Mouse (Mus musculus): Measurements from ENCODE around the gene Dnah17. TPM values are rescaled to one million over a fixed set of nuclear protein-coding genes. Genes with fewer than 3 reads are reported as not detected.

Gene Dnah17
- total and polyA plus RNA-seq, 2 experiments from 2014 or later = 0.17 to 0.62 TPM

DNA sequence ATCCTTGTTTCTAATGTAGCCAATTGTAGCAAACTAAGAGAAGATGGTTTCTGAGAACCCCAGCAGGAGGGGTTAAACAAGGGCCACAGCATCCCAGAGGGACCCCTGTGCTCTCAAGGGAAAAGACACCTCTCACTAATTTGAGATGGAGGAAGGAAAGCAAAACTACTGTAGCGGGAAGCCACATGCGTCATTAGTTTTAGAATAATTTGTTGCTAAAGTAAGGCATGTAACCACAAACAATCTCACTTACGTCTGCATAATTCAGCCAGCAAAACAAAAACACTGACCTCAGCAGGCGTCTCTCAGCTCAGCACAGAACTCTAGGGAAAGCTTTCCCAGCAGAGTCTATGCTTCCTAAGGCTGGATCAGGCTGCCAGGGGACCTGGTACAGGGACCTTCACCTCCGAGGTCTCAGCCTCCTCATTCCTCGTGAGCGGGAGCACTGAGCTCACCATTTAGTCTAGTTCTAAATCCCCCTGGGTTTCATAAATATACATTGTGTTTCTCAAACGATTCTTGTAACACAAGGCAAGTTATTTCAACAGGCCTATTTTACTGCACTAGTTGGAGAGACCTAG lies 26.1 kb upstream of the Dnah17 start:
- H3K9ac ChIP-seq = no peak overlapping the region
- no peak for DNase-seq
- H3K4me3 ChIP-seq (ENCODE audit: low read depth, low read length) = no peak overlapping the region
- H3K27ac ChIP-seq (ENCODE audit: low read depth, low read length) = no peak overlapping the region
- no peaks in the 10 kb centered on the region for H3K27me3 ChIP-seq (ENCODE audit: insufficient read depth, low read length)
- WGBS = 53% methylated on average over 8 of the region's 8 CpGs
- no peak overlapping the region for H3K4me2 ChIP-seq (ENCODE audit: low read depth)
- TF ChIP-seq CTCF (IDR thresholded peaks at IDR 0.05; ENCODE audit: low read depth) = no peak
- no peaks in the 10 kb centered on the region; the same call in 1 of the 2 replicates for H3K36me3 ChIP-seq (ENCODE audit: insufficient read depth)
- no peak for ATAC-seq
- no peaks in the 10 kb centered on the region; the same call in 1 of the 2 replicates for H3K9me3 ChIP-seq (ENCODE audit: low read length)
- H3K4me1 ChIP-seq (ENCODE audit: insufficient read depth) = no peaks in the 10 kb centered on the region

DNA sequence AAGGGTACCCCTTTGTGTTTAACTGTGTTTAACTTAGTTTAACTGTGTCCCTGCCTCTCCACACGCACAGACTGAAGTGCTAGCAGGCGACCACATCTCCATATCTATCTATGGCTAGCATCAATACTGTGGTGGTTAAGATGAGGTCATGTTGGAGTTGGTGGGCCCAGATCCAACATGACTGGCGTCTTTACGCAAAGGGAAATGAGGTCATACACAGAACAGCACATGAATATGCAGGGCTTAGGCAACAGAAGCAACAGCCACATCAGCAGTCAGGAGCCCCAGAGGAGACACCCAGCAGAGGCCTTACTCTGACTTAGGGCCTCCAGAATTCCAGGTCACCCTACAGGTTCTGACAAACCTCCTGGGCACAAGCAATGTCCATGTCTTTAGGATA lies 22.5 kb upstream of the Dnah17 start:
- no peaks in the 10 kb centered on the region; the same call in 1 of the 2 replicates for H3K9me3 ChIP-seq (ENCODE audit: low read length)
- ATAC-seq (no peak), DNase-seq (no peak)
- H3K4me1 ChIP-seq (ENCODE audit: insufficient read depth) = peaks cover 4% of the 10 kb centered on the region; the same call in 1 of the 2 replicates
- 64% methylated on average over 4 of the region's 4 CpGs for WGBS
- no peak overlapping the region for H3K4me2 ChIP-seq (ENCODE audit: low read depth)
- no peak overlapping the region for H3K27ac ChIP-seq (ENCODE audit: low read depth, low read length)
- no peaks in the 10 kb centered on the region for H3K27me3 ChIP-seq (ENCODE audit: insufficient read depth, low read length)
- H3K36me3 ChIP-seq (ENCODE audit: insufficient read depth) = no peaks in the 10 kb centered on the region; the same call in 1 of the 2 replicates
- no peak overlapping the region for H3K9ac ChIP-seq
- no peak overlapping the region for H3K4me3 ChIP-seq (ENCODE audit: low read depth, low read length)
- no peak for TF ChIP-seq CTCF (IDR thresholded peaks at IDR 0.05; ENCODE audit: low read depth)

DNA sequence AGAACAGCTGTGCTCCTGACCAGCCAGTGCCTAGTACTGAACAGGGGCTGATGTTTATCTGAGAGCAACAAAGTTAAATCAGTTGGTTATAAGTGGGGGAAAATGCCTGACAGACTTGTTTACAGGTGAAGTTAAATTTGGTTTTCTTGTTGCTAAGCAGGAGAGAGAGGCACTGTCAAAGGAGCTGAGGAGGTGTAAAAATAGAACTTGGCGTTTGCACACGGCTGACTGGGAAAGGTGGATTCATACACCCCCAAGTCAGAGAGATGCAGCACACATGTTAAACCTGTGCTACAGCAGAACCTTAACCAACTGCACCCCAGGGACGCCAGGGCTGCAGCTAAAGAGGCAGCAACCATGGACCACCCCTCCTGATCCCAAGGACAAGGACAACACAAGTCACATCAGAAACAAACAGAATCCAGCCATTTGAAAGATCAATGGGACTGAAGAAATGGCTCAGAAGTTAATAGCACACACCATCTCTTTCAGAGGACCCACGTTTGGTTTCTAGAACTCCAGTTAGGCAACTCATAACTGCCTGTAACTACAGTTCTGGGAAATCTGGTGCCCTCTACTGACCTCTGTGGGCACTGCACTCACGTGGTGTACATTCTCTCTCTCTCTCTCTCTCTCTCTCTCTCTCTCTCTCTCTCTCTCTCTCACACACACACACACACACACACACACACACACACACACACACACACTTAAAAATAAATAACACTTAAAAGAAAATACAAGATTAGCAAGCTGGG lies 21.2 kb upstream of the Dnah17 start:
- TF ChIP-seq CTCF (IDR thresholded peaks at IDR 0.05; ENCODE audit: low read depth) = peak; percentile 23; the same call in 1 of the 2 replicates
- WGBS = 81% methylated on average over 5 of the region's 5 CpGs
- no peaks in the 10 kb centered on the region for H3K27me3 ChIP-seq (ENCODE audit: insufficient read depth, low read length)
- H3K36me3 ChIP-seq (ENCODE audit: insufficient read depth) = no peaks in the 10 kb centered on the region; the same call in 1 of the 2 replicates
- ATAC-seq (no peak), DNase-seq (peak; percentile 19)
- H3K4me1 ChIP-seq (ENCODE audit: insufficient read depth) = peaks cover 4% of the 10 kb centered on the region; the same call in 1 of the 2 replicates
- H3K9me3 ChIP-seq (ENCODE audit: low read length) = no peaks in the 10 kb centered on the region; the same call in 1 of the 2 replicates
- H3K27ac ChIP-seq (ENCODE audit: low read depth, low read length) = no peak overlapping the region
- no peak overlapping the region for H3K4me3 ChIP-seq (ENCODE audit: low read depth, low read length)
- H3K4me2 ChIP-seq (ENCODE audit: low read depth) = no peak overlapping the region
- no peak overlapping the region for H3K9ac ChIP-seq

DNA sequence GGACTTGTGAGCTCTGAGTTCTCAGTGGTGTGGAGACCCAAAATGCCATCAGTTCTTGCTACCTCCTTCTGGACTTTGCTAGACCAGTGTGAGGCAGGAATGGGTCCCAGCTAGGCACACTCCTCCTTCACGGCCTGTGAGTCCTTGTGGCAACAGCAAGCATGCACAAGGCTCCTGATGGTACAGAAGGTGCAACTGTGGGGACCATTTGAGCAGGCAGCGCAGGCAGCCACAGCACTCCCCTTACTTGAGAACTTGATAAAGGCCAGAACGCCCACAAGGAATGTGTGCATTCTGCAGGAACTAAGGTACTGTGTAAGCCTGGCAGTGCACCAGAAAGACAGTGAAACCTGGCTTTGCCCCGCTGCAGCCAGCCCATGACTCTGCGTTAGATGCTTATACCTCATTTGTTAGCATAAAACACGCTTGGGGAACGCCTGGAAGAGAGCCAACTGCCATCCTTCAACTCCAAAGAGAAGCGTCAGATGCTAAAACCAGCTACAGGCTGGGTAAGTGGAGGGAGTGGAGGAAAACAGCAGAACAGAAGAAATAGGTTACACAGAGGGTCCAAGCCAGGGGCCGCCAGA lies 19.8 kb upstream of the Dnah17 start:
- H3K9me3 ChIP-seq (ENCODE audit: low read length) = no peaks in the 10 kb centered on the region
- WGBS = 44% methylated on average over 9 of the region's 9 CpGs
- H3K27me3 ChIP-seq (ENCODE audit: insufficient read depth, low read length) = no peaks in the 10 kb centered on the region
- no peaks in the 10 kb centered on the region; the same call in 1 of the 2 replicates for H3K36me3 ChIP-seq (ENCODE audit: insufficient read depth)
- no peak overlapping the region for H3K4me2 ChIP-seq (ENCODE audit: low read depth)
- no peak overlapping the region for H3K4me3 ChIP-seq (ENCODE audit: low read depth, low read length)
- TF ChIP-seq CTCF (IDR thresholded peaks at IDR 0.05; ENCODE audit: low read depth) = no peak
- ATAC-seq (peak; percentile 40), DNase-seq (peak; percentile 78)
- no peak overlapping the region; the same call in 1 of the 2 replicates for H3K27ac ChIP-seq (ENCODE audit: low read depth, low read length)
- H3K9ac ChIP-seq = no peak overlapping the region
- H3K4me1 ChIP-seq (ENCODE audit: insufficient read depth) = peaks cover 4% of the 10 kb centered on the region; the same call in 1 of the 2 replicates

DNA sequence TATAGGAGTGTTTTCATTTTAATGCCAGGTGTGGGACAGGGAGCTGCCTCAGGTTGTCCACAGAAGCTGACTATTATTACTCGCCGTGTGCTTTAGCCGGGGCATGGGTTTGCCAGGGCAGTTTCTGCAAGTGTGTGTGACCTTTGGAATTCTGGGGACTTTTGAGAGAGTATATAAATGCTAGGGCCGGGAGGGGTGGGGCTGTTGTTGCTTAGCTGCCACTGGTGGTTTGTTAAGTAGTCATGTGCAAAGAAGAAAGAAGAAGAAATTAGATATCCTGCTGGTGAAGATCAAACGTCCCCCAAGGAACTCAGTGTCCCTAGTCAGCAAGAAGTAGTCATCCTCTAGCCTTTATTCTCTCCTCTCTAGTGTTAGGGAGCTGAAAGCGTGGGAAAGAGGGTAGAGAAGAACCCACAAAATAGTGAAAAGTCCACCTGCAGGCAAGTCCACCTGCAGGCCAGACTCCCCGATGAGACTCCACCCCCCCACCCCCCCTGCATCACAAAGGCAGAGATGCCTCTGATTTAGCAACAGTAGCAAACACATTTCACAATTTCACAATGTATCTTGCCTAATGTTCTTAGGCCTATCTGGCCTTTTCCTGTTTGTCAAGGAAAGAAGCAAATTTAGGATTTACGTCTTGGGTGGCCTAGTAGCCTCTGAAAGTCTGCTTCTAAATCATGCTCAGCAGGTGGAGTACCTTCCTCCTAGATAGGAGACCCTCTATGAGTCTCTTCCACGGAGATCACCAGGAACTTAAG lies 17.6 kb upstream of the Dnah17 start:
- ATAC-seq = no peak
- no peak overlapping the region for H3K27ac ChIP-seq (ENCODE audit: low read depth, low read length)
- H3K4me1 ChIP-seq (ENCODE audit: insufficient read depth) = peaks cover 4% of the 10 kb centered on the region; the same call in 1 of the 2 replicates
- TF ChIP-seq CTCF (IDR thresholded peaks at IDR 0.05; ENCODE audit: low read depth) = no peak
- WGBS = 79% methylated on average over 9 of the region's 9 CpGs
- no peaks in the 10 kb centered on the region for H3K27me3 ChIP-seq (ENCODE audit: insufficient read depth, low read length)
- H3K4me2 ChIP-seq (ENCODE audit: low read depth) = no peak overlapping the region
- no peak overlapping the region for H3K9ac ChIP-seq
- no peak for DNase-seq
- H3K4me3 ChIP-seq (ENCODE audit: low read depth, low read length) = no peak overlapping the region
- no peaks in the 10 kb centered on the region for H3K36me3 ChIP-seq (ENCODE audit: insufficient read depth)
- no peaks in the 10 kb centered on the region for H3K9me3 ChIP-seq (ENCODE audit: low read length)

DNA sequence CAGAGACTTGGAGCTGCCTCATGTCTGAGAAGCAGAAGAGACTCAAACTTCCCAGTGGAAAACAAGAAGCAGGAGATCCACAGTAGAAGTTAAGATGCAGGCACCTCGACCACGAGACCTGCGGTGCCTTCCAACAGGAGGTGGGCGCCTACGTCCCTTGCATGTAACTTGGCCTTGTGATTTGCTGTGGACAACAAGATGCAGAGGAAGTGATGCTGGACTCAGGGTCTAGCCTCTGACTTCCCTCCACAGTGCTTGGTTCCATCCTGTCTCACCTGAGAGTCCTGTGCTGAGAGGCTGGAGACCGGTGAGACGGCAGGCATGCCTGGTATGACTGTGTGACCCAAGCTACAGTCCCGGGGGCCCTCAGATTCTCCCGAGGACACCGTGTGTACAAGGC lies 16.0 kb upstream of the Dnah17 start:
- Histone ChIP-seq H3K4me3 (ENCODE audit: low read depth, low read length) (no peak overlapping the region), H3K9ac (no peak overlapping the region), H3K4me1 (ENCODE audit: insufficient read depth) (peaks cover 4% of the 10 kb centered on the region; the same call in 1 of the 2 replicates), H3K9me3 (ENCODE audit: low read length) (no peaks in the 10 kb centered on the region), H3K27me3 (ENCODE audit: insufficient read depth, low read length) (no peaks in the 10 kb centered on the region), H3K27ac (ENCODE audit: low read depth, low read length) (no peak overlapping the region), H3K36me3 (ENCODE audit: insufficient read depth) (no peaks in the 10 kb centered on the region), H3K4me2 (ENCODE audit: low read depth) (no peak overlapping the region)
- 97% methylated on average over 10 of the region's 10 CpGs for WGBS
- ATAC-seq (no peak), DNase-seq (no peak)
- TF ChIP-seq CTCF (IDR thresholded peaks at IDR 0.05; ENCODE audit: low read depth) = no peak

All from forebrain, postnatal 0 days (tissue).